Mouse (Mus musculus) adrenal gland, postnatal 25 days (tissue): ENCODE data around the gene Defa31. TPM values are rescaled to one million over a fixed set of nuclear protein-coding genes. Genes with fewer than 3 reads are reported as not detected.
"Not testable (repeated sequence)": the region's sequence is repeated elsewhere in the genome, so short reads cannot be mapped to it uniquely, and the experiment has no call there.

ENCODE experiments used
- DNase-seq: peaks from one replicate; pipeline ENCODE4 v3.0.0; 2021; ENCODE audit warnings: mixed read lengths
- long read RNA-seq: library from polyadenylated mRNA; stranded (forward); transcript quantifications from one replicate; pipeline ENCODE4 v2.0.0, GENCODE M21; 2021
- total RNA-seq: library from RNA; stranded (reverse); gene quantifications from 2 replicates; pipeline ENCODE4 v1.2.3, GENCODE M21; 2021

Defa31 gene
- not detected in 2 replicates for total RNA-seq
- long read RNA-seq, result 0 reads

- not testable (repeated sequence) for DNase-seq
Measured at GRCm38 (mm10) chr8:21191314-21191713, at the start of gene Defa31. TSS of gene Defa31 (plus strand) at chr8:21191614.

- DNase-seq, result not testable (repeated sequence)
Measured at GRCm38 (mm10) chr8:21161977-21162376, 29.4 kb upstream of the Defa31 start, which contains the start of gene Defa22. TSS of gene Defa22 (plus strand) at chr8:21162277.

- not testable (repeated sequence) for DNase-seq
Measured at GRCm38 (mm10) chr8:21201261-21201660, 9.8 kb downstream of the Defa31 start, which contains the start of gene Gm15293. TSS of gene Gm15293 (plus strand) at chr8:21201561.

Other genes starting within 250 kb of the Defa31 start
- not detected in 2 replicates for gene AY761185, start 246.9 kb upstream of the Defa31 start, total RNA-seq
- not detected in 2 replicates for gene Defa21, start 166.1 kb upstream of the Defa31 start, total RNA-seq
- not detected in 2 replicates for gene Defa23, start 136.6 kb upstream of the Defa31 start, total RNA-seq
- not detected in 2 replicates for gene Defa35, start 126.6 kb upstream of the Defa31 start, total RNA-seq
- gene Defa25, start 107.2 kb upstream of the Defa31 start, total RNA-seq, result not detected in 2 replicates
- not detected in 2 replicates for gene Gm14851, start 95.6 kb upstream of the Defa31 start, total RNA-seq
- not detected in 2 replicates for gene Defa30, start 57.0 kb upstream of the Defa31 start, total RNA-seq
- gene Defa22, start 29.3 kb upstream of the Defa31 start, total RNA-seq, result not detected in 2 replicates
- not detected in 2 replicates for gene Gm15293, start 9.9 kb downstream of the Defa31 start, total RNA-seq
- gene Gm15292, start 58.1 kb downstream of the Defa31 start, total RNA-seq, result not detected in 2 replicates
- gene Defa27, start 123.9 kb downstream of the Defa31 start, total RNA-seq, result not detected in 2 replicates
- gene Defa29, start 135.4 kb downstream of the Defa31 start, total RNA-seq, result not detected in 2 replicates
- not detected in 2 replicates for gene Defa2, start 186.9 kb downstream of the Defa31 start, total RNA-seq
- gene Defa33, start 200.2 kb downstream of the Defa31 start, total RNA-seq, result not detected in 2 replicates
- not detected in 2 replicates for gene Defa36, start 235.8 kb downstream of the Defa31 start, total RNA-seq